Mouse (Mus musculus) lung, adult 2 months (tissue): ENCODE data around the gene Rhoc. TPM values are rescaled to one million over a fixed set of nuclear protein-coding genes. Genes with fewer than 3 reads are reported as not detected.
A peak's percentile ranks its signal among the peaks of the same experiment; 100 is the strongest.
"Not testable (repeated sequence)": the region's sequence is repeated elsewhere in the genome, so short reads cannot be mapped to it uniquely, and the experiment has no call there.

Experiments
- DNase-seq: peaks from one replicate; pipeline ENCODE4 v3.0.0; 2022
- H3K4me1 ChIP-seq: fragments of 200-500 bp; 2 replicates; pipeline ENCODE4 v1.6.1; 2011; ENCODE audit warnings: low read length; ENCODE audit not compliant: control insufficient read depth, insufficient read depth
- H3K4me3 ChIP-seq: fragments of 200-500 bp; replicated peaks from 2 replicates; pipeline ENCODE3; 2011; ENCODE audit warnings: low read depth, mild to moderate bottlenecking, control low read depth, low read length; ENCODE audit errors: extremely low read depth
- CTCF ChIP-seq: fragments of 200-500 bp; IDR thresholded peaks from 2 replicates; pipeline ENCODE4 v1.5.1; 2011; ENCODE audit warnings: mild to moderate bottlenecking, low read length, control low read depth; ENCODE audit not compliant: insufficient read depth
- POLR2A ChIP-seq: fragments of 200-500 bp; IDR thresholded peaks from 2 replicates; pipeline ENCODE4 v1.6.1; 2011; ENCODE audit warnings: low read depth, mild to moderate bottlenecking, control low read depth, low read length, borderline replicate concordance; ENCODE audit errors: extremely low read depth
- WGBS: fragments of 180-500 bp; shearing (Covaris S2); methylation state at CpG from one replicate; pipeline ENCODE4 v1.1.7; 2018; 5-methylcytosine and 5-hydroxymethylcytosine counted together
- polyA plus RNA-seq: library from polyadenylated mRNA; depleted of rRNA; stranded (reverse); fragments of >200 nt; gene quantifications from 2 replicates; pipeline ENCODE4 v1.2.3, GENCODE M21; 2012

Gene Rhoc
- polyA plus RNA-seq, 1 experiment = 140 TPM

- 32% methylated on average over 3 of the region's 3 CpGs for WGBS
- H3K4me1 ChIP-seq = peaks cover 2% of the 10 kb centered on the region; the same call in 1 of the 2 replicates
- no peak for TF ChIP-seq POLR2A
- no peak for TF ChIP-seq CTCF
Measured at GRCm38 (mm10) chr3:104811752-104812151, 23.6 kb downstream of the Rhoc start.

GRCm38 (mm10) chr3:104812254-104812653 is 24.1 kb downstream of the Rhoc start:
- no peak overlapping the region for H3K4me3 ChIP-seq
- DNase-seq = no peak
- TF ChIP-seq CTCF (no peak), POLR2A (no peak)
- peaks cover 2% of the 10 kb centered on the region; the same call in 1 of the 2 replicates for H3K4me1 ChIP-seq
- WGBS = 64% methylated on average over 4 of the region's 4 CpGs

More at GRCm38 (mm10) chr3:104811752-104812151, 23.6 kb downstream of the Rhoc start:
- no peak for DNase-seq
- no peak overlapping the region for H3K4me3 ChIP-seq

- H3K4me3 ChIP-seq, H3K4me1 ChIP-seq, DNase-seq: not testable (repeated sequence)
- 87% methylated on average over 7 of the region's 7 CpGs for WGBS
Measured at GRCm38 (mm10) chr3:104813227-104813626, 25.1 kb downstream of the Rhoc start.

DNA sequence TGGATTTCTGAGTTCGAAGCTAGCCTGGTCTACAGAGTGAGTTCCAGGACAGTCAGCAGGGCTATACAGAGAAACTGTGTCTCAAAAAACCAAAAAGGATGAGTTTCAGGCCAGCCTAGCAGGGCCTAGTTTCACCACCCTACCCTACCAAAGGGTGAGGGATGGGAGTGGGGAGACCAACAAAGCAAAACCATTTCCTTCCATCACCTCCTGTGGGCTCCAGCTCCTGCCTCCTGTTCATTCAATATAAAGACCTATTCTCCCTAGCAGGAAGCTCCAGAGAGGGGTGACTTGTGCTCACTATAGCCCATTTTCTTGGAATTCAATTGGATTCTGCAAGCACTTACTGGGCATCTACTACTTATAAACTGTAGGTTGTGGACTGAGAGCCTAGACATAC is 26.6 kb downstream of the Rhoc start:
- TF ChIP-seq POLR2A = no peak
- TF ChIP-seq CTCF = no peak
- Histone ChIP-seq H3K4me3 (no peak overlapping the region), H3K4me1 (peaks cover 9% of the 10 kb centered on the region)
- no peak for DNase-seq
- WGBS = 97% methylated on average over 1 of the region's 1 CpGs

GRCm38 (mm10) chr3:104815346-104815745 is 27.2 kb downstream of the Rhoc start:
- H3K4me3 ChIP-seq = no peak overlapping the region
- peaks cover 9% of the 10 kb centered on the region for H3K4me1 ChIP-seq
- WGBS = 77% methylated on average over 2 of the region's 2 CpGs
- no peak for TF ChIP-seq CTCF
- no peak for TF ChIP-seq POLR2A
- no peak for DNase-seq

DNA sequence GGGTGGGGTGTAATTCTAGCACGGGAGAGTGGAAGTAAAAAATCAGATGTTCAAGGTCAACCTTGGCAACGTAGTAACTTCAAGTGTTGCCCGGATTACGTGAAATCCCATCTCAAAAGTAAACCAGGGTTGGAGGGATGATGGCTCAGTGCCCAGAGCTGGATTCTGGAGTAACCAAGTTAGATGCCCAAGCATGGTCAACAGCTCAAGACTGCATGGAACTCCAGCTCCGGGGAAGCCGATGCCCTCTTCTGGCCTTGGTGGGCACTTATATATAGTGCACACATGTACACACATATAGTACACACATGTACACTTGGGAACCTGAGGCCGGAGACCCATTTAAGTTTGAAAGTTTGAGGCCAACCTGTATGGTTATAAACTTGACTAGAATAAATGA is 28.0 kb downstream of the Rhoc start:
- DNase-seq = no peak
- Histone ChIP-seq H3K4me1 (peaks cover 9% of the 10 kb centered on the region), H3K4me3 (no peak overlapping the region)
- 86% methylated on average over 7 of the region's 7 CpGs for WGBS
- TF ChIP-seq POLR2A = no peak
- TF ChIP-seq CTCF = no peak

DNA sequence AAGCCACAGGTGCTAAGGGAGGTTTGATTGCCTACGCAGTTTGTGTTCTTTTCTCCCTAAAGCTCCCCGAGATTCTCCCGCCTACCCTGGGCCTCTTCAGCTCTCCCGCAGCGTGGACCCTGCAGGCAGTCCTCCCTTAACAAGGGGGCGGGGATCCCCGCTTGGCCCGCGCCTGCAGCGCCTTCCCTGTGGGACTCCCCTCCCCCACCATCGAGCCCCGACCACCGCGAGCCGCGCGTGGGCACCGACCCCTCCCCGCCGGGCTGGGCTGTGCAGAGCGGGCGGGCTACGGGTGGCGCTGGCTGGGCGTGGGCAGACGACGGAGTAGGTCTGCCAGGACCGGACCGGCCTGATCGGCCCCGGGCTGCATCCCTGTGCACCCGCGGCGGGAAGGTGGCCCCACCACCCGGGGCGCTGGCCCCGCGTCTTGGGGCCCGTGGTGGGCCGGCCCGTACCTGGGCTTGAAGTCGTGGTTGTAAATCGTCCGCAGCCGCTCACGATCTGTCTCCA is 29.4 kb downstream of the Rhoc start:
- DNase-seq = peak; percentile 69
- TF ChIP-seq CTCF (no peak), POLR2A (0 out of 2 replicates have a peak, but pooled peaks have one; percentile 7)
- WGBS = under 1% methylated on average over 44 of the region's 46 CpGs
- Histone ChIP-seq H3K4me1 (peaks cover 9% of the 10 kb centered on the region), H3K4me3 (peak overlapping the region; percentile 97)

- under 1% methylated on average over 40 of the region's 40 CpGs for WGBS
- Histone ChIP-seq H3K4me3 (peak within 1 kb of the TSS; percentile 97), H3K4me1 (peaks cover 9% of the 10 kb centered on the region)
- TF ChIP-seq POLR2A = no peak
- TF ChIP-seq CTCF = no peak
- DNase-seq = peak; percentile 74
Measured at GRCm38 (mm10) chr3:104817991-104818748, 30.0 kb downstream of the Rhoc start, which contains the start of gene Mov10. Gene Mov10 (minus strand): TSS chr3:104818563.

- H3K4me1 ChIP-seq = peaks cover 9% of the 10 kb centered on the region
- H3K4me3 ChIP-seq = peak overlapping the region; percentile 97
- TF ChIP-seq CTCF (no peak), POLR2A (no peak)
- no peak for DNase-seq
- WGBS = 3% methylated on average over 3 of the region's 3 CpGs
Measured at GRCm38 (mm10) chr3:104818749-104819134, 30.6 kb downstream of the Rhoc start.

DNA sequence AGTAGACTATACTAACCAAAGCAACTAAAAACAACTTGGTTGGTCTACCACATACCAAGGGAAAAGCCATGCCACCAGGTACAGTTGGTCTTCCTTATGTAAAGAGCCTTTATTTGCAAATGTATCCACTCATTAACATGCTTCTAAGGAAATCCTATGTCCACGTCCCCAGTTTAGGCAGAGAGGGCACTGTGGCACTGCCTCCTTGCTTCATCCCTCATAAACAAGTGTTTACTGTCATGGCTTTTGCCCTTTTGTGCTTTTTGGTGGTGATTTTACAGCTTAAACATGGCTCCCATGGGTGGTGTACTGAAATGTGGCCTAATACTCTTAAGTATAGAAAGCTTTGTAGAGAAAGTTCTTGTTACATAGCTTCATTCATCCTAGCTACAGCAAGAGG is 32.3 kb downstream of the Rhoc start:
- DNase-seq = no peak
- 46% methylated on average over 1 of the region's 1 CpGs for WGBS
- no peak overlapping the region for H3K4me3 ChIP-seq
- peaks cover 9% of the 10 kb centered on the region for H3K4me1 ChIP-seq
- TF ChIP-seq POLR2A (no peak), CTCF (no peak)
